Mouse (Mus musculus) midbrain, embryonic 10.5 days (tissue): ENCODE data around the gene Olfm4. TPM values are rescaled to one million over a fixed set of nuclear protein-coding genes. Genes with fewer than 3 reads are reported as not detected.

Experiments used
- DNase-seq: peaks from one replicate; pipeline ENCODE4 v3.0.0-alpha.2; 2017; ENCODE audit warnings: low spot score
- H3K27ac ChIP-seq: fragments of 300-500 bp; sonication (generic); replicated peaks from 2 replicates; pipeline ENCODE4 v1.5.1; 2016; ENCODE audit warnings: mild to moderate bottlenecking
- H3K27me3 ChIP-seq: fragments of 300-500 bp; sonication (generic); 2 replicates; pipeline ENCODE4 v1.6.1; 2016; ENCODE audit warnings: low read depth, mild to moderate bottlenecking; ENCODE audit not compliant: poor library complexity, severe bottlenecking
- H3K36me3 ChIP-seq: fragments of 300-500 bp; sonication (generic); 2 replicates; pipeline ENCODE4 v1.6.1; 2016; ENCODE audit warnings: mild to moderate bottlenecking, moderate library complexity
- H3K4me1 ChIP-seq: fragments of 300-500 bp; sonication (generic); 2 replicates; pipeline ENCODE4 v1.6.1; 2016
- H3K4me3 ChIP-seq: fragments of 300-500 bp; sonication (generic); 2 replicates; pipeline ENCODE4 v1.5.1; 2016; ENCODE audit warnings: mild to moderate bottlenecking, moderate library complexity
- H3K9me3 ChIP-seq: fragments of 300-500 bp; sonication (generic); replicated peaks from 2 replicates; pipeline ENCODE4 v1.6.1; 2016; ENCODE audit warnings: mild to moderate bottlenecking
- WGBS: fragments of 180-500 bp; shearing (Covaris S2); methylation state at CpG from one replicate; pipeline ENCODE4 v1.1.7; 2016; 5-methylcytosine and 5-hydroxymethylcytosine counted together
- polyA plus RNA-seq: library from polyadenylated mRNA; unstranded; fragments of >200 nt; fragmentation: Nextera tagmentation; extraction: Ambion mirVana; gene quantifications from 2 replicates; pipeline ENCODE4 v1.2.1, GENCODE M21; 2016

Gene Olfm4
- polyA plus RNA-seq, 1 experiment from 2014 or later, result 0.33 TPM

DNA sequence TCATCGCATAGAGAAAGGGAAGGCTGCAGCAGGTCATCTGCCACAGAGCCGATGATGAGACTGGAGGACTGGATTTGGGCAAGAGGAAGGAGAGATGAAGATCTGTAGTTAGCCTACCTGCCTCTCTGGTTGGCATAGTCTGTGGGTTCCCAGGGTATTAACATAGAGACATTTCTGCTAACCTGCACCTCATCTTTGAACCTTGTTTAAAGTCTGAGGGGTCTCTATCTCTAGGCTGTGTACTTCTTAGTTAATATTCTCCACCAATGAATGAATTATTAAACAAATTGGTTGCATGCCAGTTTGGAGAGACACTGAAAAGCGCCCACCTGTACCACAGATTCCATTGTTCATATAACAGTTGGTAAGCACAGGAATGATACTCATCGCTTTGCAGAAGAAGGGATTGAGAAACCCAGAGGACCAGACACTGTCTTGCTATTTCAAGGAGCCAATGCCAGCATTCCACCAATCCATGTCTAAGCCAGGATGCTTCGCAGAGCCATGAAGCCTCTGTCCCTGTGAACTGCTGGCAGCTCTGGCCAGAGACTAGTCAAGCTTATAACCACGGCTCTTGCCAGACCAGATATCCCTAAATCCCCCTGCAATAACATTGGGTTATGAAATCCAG is 62.3 kb downstream of the Olfm4 start:
- peaks cover 4% of the 10 kb centered on the region; the same call in 1 of the 2 replicates for H3K9me3 ChIP-seq
- WGBS, result 89% methylated on average over 6 of the region's 6 CpGs
- no peaks in the 10 kb centered on the region for H3K36me3 ChIP-seq
- H3K27ac ChIP-seq, result no peak overlapping the region
- no peak overlapping the region for H3K4me3 ChIP-seq
- DNase-seq, result no peak
- peaks cover 14% of the 10 kb centered on the region for H3K4me1 ChIP-seq
- H3K27me3 ChIP-seq, result no peaks in the 10 kb centered on the region

DNA sequence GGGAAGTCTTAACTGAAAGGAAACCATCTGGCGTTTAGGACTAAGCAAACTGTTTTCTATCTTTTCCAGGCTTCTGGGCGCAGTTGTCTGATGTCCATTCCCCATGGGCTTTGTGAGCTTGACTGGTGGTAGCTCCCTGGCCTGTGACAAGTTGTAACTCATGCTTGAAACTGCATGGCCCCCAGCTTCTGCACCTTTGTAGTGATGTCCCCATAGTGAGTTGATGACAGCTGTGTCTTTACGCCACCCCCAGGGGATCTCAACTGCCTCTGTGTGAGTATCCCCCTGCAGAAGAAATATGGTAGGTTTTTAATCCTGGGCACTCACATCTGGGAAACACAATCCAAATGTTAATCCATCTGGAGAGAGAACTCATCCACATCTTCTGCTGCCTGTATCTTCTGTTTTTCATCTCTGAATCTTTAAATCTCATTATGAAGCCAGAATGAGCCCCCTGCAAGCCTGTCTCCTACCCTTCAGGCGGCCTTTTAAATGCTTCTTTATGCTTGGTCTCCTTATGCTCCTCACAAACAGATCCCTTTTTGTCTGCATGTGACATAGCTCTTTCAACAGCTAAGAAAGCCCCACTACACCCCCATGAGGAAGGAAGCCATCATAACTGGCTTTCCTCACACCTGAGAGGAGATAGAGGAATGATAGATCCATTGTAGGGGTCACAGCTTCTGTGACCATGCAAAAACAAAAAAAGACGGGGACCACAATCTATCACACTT is 63.7 kb downstream of the Olfm4 start:
- 60% methylated on average over 5 of the region's 5 CpGs for WGBS
- H3K27ac ChIP-seq, result 0 out of 2 replicates have a peak overlapping the region, but pooled peaks have one; percentile 38
- no peak for DNase-seq

DNA sequence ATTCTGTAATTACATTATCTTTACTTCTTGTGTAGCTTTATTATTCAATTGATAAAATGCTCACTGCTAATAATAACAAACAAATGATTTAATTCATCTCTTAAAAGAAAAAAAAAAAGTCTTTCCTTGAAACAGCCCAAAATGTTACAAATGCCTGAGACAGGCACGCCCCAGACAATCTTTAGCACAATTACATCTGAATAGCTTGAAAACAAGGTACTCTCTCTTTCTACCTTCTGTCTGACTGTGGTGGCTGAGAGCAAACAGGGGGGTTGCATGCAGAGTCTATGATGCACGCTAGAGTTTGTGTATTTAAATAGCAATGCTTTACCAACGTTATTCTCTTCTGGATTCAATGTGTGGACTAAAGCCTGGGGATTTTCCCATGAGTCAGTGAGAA is 71.8 kb downstream of the Olfm4 start:
- DNase-seq, result no peak
- WGBS, result 71% methylated on average over 3 of the region's 3 CpGs
- no peaks in the 10 kb centered on the region for H3K9me3 ChIP-seq
- no peak overlapping the region for H3K27ac ChIP-seq
- H3K36me3 ChIP-seq, result no peaks in the 10 kb centered on the region
- H3K27me3 ChIP-seq, result no peaks in the 10 kb centered on the region
- H3K4me1 ChIP-seq, result no peaks in the 10 kb centered on the region
- H3K4me3 ChIP-seq, result no peak overlapping the region

More for the DNA sequence above, 63.7 kb downstream of the Olfm4 start:
- peaks cover 14% of the 10 kb centered on the region for H3K4me1 ChIP-seq
- peaks cover 4% of the 10 kb centered on the region; the same call in 1 of the 2 replicates for H3K9me3 ChIP-seq
- H3K4me3 ChIP-seq, result no peak overlapping the region
- H3K36me3 ChIP-seq, result no peaks in the 10 kb centered on the region
- no peaks in the 10 kb centered on the region for H3K27me3 ChIP-seq

DNA sequence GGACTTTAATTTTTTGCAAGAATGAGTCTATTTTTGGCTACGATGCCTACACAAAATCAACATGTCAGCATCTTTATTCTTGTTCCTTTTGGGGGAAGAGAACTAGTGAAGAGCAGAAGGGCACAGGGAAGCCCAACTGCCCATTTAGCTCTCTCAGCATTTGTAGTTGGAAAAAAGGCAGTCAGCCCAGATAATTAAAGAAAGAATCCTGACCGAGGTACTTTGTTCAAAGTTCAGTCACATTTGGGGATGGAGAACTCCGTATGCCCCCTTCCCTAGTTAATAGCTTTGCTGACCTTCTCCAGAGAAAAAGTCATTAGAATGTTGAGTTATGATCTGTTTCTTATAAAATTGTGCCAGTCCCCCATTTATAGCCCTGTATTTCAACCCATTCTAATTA is 77.8 kb downstream of the Olfm4 start:
- Histone ChIP-seq H3K27ac (no peak overlapping the region), H3K4me3 (no peak overlapping the region), H3K9me3 (no peaks in the 10 kb centered on the region), H3K4me1 (no peaks in the 10 kb centered on the region), H3K27me3 (no peaks in the 10 kb centered on the region), H3K36me3 (no peaks in the 10 kb centered on the region)
- WGBS, result 87% methylated on average over 3 of the region's 3 CpGs
- DNase-seq, result no peak

DNA sequence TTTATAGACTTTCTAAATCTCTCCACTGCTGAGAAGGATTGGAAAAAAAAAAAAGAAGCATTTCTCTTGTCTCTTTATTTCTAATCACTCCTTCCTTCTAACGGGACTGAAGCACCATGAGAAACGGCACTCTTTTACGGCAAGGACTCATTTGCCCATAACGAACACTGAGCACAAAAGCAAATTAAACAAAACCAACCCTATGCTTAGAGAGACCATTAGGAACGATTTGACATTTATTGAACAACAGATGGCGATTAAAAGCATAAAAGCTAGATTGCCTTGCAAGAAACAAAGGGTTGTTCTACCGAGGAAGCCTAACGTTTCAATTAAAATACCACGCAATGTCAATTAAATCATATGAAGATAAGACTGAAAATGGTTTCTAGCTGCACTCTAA is 79.0 kb downstream of the Olfm4 start:
- DNase-seq, result no peak
- no peak overlapping the region for H3K27ac ChIP-seq
- H3K36me3 ChIP-seq, result no peaks in the 10 kb centered on the region
- no peaks in the 10 kb centered on the region for H3K27me3 ChIP-seq
- no peaks in the 10 kb centered on the region for H3K4me1 ChIP-seq
- WGBS, result 88% methylated on average over 9 of the region's 9 CpGs
- H3K4me3 ChIP-seq, result no peak overlapping the region
- no peaks in the 10 kb centered on the region for H3K9me3 ChIP-seq

DNA sequence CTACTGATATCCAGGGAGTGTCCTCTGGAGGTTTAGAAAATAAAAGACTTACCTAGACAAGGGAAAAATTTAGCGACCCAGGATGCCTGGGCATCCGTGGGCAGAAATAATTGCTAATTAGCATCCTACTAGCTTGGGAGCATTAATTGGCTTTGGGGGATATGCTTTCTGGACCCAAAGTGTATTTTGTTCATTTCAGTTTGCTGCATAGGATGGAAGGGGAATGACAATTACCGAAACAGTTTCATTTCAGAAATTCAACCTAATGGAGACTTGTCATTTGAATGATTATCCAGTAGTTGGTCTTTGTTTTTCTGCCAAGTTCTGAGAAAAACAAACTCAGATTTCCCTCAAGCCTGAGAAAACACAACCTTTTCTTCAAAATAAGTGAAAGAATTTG is 86.7 kb downstream of the Olfm4 start:
- H3K4me3 ChIP-seq, result no peak overlapping the region
- no peaks in the 10 kb centered on the region for H3K27me3 ChIP-seq
- no peak for DNase-seq
- no peaks in the 10 kb centered on the region for H3K36me3 ChIP-seq
- no peak overlapping the region for H3K27ac ChIP-seq
- no peaks in the 10 kb centered on the region for H3K4me1 ChIP-seq
- 91% methylated on average over 3 of the region's 3 CpGs for WGBS
- no peaks in the 10 kb centered on the region for H3K9me3 ChIP-seq

Other genes starting within 250 kb of the Olfm4 start
- 56.0 and 57.5 TPM in 2 replicates for gene Pcdh8, start 212.8 kb upstream of the Olfm4 start, polyA plus RNA-seq